Mouse (Mus musculus): ENCODE data around the gene Astl.

DNA sequence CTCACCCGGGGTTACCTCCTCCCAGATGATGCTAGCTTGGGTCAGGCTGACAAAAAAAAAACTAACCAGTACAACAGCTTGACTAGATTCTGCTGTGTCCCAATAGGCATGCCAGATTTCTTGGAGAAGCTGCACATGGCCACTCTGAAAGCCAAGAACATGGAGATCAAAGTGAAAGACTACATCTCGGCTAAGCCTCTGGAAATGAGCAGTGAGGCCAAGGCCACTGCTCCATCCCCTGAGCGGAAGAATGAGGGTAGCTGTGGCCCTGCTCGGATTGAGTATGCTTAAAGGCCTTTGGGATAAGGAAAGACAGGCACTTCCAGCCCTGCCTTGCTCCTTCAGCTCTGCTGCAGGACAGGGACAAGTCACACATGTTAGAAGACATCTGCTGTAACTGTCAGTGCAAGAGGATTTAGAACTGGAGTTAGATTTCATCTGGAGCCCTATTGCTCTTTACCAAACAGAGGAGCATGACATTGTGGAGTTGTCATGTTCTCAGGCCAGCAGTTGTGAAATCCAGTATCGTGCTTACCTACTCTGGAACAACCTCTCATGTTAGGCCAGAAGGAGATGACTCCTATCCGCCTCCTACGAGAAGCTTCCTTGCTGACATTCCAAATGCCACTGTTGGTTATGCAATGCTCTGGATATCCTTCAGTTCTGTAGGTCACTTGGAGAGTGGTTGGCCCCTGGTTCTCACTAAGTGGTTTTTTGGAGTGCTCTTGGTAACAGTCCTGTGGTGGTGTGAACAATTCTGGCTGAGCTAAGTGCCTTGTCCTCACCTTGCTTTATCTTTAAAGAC is 41.2 kb upstream of the Astl start:
- TF ChIP-seq CTCF (IDR thresholded peaks at IDR 0.05; ENCODE audit: borderline replicate concordance, insufficient read depth, low read depth, low read length) (no peak), POLR2A (IDR thresholded peaks at IDR 0.05; ENCODE audit: borderline replicate concordance, insufficient read depth, low read length) (no peak)

Measured in cerebellum, adult 2 months (tissue).